Mouse (Mus musculus) ovary, adult 18-20 months (tissue): ENCODE measurements around the gene Slc25a34.

Experiments
- DNase-seq: peaks from one replicate; pipeline ENCODE4 v3.0.0; 2022; ENCODE audit warnings: low spot score, mixed read lengths

Slc25a34 gene

GRCm38 (mm10) chr4:141578833-141579232 is 44.8 kb downstream of the Slc25a34 start:
- peak; percentile 32 for DNase-seq

DNA sequence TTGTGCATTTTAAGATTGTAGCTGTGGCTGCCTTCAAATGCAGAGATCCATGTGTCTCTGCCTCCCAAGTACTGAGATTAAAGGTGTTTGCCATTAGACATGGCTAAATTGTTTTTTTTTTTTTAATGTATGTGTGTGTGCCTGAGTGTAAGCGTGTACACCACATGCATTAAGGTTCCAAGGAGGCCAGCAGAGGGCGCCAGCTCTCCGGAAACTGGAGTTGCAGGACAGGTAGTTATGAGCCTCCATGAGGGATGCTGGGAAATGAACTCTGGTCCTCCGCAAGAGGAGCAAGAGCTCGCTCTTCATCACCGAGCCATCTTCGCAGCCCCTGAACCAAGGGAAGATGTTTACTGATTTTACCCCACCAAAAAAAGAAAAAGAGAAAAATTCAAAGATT is 46.7 kb downstream of the Slc25a34 start:
- no peak for DNase-seq

DNA sequence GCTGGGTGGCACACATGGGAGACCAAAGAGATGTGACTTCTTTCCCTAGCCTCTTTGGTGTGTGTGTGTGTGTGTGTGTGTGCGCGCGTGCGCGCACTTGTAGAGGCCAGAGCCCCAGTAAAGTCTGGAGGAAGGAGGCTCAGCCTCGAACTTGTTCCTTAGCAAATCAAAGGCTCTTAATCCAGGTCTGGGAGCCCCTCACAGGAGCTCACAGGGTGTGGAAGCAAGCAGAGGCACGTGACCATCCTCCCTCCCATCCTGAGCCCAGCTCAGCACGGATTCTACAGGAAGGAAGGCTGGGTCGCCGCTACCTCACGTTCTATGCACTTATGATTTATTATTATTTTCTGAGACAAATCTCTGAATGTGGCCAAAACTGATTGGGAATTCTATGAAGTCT is 47.2 kb downstream of the Slc25a34 start:
- no peak for DNase-seq

- DNase-seq, result peak; percentile 66
Measured at GRCm38 (mm10) chr4:141574789-141575702, 48.6 kb downstream of the Slc25a34 start.

DNA sequence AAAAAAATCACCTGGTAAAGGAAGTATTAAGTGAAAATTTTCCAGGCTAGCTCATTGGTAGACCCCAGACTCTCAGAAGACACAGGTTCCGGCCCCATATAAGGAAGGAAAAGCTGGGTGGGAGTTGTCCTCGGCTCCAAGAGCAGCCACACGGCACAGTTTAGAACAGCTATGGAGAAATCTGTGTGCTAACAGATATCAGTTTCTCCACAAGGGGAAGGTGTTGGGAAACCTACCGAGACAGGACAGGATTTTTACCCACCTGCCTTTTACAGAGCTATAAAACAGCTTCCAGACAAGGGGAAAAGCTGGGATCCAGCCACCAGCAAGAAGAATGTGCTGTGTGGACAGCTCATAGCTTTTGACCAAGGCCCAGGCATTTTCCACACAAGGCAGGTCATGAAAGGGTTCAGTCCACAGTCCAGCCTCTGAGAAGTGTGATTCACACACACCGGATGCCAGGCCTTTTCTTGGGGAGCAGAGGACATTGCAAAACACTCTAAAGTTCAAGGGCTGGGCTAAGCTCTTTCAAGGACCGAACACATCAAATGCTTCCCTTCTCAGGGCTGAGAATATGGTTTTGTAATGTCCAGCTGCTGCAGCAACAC is 50.2 kb downstream of the Slc25a34 start:
- DNase-seq, result peak; percentile 61

DNA sequence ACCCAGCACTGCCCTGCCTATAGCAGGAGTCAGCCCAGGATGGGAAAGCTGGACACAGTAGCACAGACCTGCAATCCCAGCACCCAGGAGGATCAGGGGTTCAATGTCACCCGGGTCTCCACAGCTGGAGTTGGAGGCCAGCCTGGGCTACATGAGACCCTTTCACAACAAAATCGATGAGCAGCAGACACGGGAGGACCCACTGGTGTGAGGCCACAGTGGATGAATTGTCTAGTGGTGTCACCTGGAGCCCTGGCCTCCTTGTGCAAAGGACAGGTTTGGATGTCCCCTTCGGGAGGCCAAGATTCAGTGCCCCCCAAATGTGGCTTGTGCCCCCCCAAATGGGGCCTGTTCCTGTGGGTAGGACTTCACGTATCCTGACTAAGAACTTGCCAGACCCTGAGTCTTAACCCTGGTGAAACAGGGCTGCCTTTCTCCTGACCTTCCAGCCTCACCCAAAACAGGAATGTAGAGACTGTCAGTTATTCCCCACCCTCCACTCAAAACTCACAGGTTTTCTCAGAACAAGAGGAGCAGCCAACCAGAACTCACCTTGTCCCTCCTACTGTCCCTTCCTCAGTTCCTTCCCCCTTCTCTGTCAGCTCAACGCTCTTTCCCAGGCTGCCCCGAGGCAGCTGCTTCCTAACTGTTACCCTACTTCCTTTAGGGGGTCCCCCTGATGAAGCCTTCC is 50.8 kb downstream of the Slc25a34 start:
- DNase-seq, result no peak

- DNase-seq, result no peak
Measured at GRCm38 (mm10) chr4:141571934-141572333, 51.7 kb downstream of the Slc25a34 start.

DNA sequence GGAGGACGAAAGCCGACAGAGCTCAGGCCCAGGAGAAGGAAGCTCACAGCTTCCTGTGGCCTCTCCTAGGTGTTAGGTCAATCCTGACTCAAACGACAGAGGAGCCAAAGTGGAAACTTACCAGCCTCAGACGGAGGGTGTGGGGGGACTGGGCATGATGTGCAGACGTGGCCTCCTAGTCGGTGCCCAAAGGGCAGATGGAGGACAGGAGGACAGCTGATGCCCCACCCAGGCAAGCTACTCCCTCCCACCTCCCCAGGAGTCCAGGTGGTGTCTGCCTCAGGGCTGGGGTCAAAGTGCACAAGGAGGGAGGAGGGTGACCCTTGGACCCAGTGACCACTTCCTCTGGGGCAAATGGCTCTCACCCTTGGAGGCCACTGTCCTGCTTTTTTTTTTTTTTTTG is 52.3 kb downstream of the Slc25a34 start:
- no peak for DNase-seq

DNA sequence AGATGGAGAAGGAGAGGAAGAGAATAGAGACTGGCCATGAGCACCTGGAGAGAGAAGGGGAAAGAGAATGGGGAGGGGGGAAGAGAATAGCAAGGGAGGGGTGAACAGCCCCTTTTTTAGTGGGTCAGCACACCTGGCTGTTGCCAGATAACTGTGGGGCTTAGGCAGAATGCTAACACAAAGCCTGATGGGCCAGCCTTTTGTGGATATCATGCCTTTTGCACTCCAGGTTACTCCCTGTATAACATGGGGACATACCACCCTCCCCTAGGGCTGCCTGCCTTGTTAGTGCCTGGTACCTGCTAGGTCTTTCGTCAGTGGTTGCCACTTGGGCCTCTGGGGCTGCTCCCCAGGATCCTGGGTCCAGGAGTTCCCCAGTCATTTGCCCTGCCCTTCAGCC is 52.8 kb downstream of the Slc25a34 start:
- DNase-seq, result no peak

- DNase-seq, result no peak
Measured at GRCm38 (mm10) chr4:141570004-141570403, 53.6 kb downstream of the Slc25a34 start.

- DNase-seq, result no peak
Measured at GRCm38 (mm10) chr4:141568966-141569365, 54.7 kb downstream of the Slc25a34 start.
